Mouse (Mus musculus) telencephalon, adult 2 months (tissue): ENCODE results near the gene Olfr869.

ENCODE experiments used
- DNase-seq: peaks from one replicate; pipeline ENCODE4 v3.0.0-alpha.2; 2011; ENCODE audit warnings: low read depth, low spot score

Olfr869 gene

GRCm38 (mm10) chr9:20128709-20129108 lies at the start of gene Olfr869:
TSS of gene Olfr869 (plus strand) at chr9:20129009.
- no peak for DNase-seq

GRCm38 (mm10) chr9:20098326-20098725 lies 30.5 kb upstream of the Olfr869 start, which contains the start of gene Olfr868:
TSS of gene Olfr868 (plus strand) at chr9:20098626.
- DNase-seq, result no peak

- no peak for DNase-seq
Observed at GRCm38 (mm10) chr9:20149706-20150105, 20.9 kb downstream of the Olfr869 start.

GRCm38 (mm10) chr9:20173957-20174356 lies 45.1 kb downstream of the Olfr869 start, which contains the start of gene Olfr870:
TSS of gene Olfr870 (minus strand) at chr9:20174057.
- no peak for DNase-seq

GRCm38 (mm10) chr9:20179463-20179862 lies 50.7 kb downstream of the Olfr869 start:
- DNase-seq, result no peak
